9 mouse cellular contexts compared by ENCODE assay signal in the genomic region with DNA sequence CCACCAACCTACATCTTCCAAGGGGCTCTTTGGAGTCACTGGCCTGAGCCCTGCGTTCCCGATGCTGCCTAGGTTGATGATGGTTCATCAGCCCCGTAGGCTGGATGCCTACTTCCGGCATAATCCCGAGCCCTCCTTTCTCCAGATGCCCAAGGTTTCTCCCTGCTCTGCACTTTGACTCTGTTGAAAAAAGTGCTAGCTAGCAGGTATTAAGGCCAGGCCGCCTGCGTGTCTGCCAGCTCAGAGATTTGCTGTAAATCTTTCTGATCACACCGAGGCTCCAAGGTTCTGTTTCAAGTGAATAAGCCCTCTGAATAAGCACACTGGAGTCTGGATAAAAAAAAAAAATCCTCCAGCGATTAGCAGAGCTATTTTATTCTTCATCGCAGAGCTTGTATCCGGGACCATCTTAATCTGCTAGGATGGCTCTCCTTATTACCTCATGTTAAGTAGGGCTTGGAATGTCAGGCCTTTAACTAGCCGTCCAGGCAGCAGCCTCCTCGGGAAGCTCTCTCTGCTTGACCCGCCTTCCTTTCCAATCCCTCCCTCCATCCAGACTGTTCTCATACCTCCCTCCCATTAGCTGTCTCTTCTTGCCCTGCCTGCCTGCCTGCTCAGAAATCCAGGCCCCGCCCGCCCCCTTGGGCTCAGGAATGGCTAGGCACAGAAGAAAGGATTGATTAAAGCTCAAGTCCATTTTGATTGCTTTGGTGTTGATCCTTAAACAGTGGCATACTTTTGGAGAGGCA. TPM values are rescaled to one million over a fixed set of nuclear protein-coding genes. Genes with fewer than 3 reads are reported as not detected.
DNase-seq lines count a peak whose midpoint lies in the region; ATAC-seq and TF ChIP-seq lines count a peak whose summit lies in the region.
"Had no signal": no experiment of that assay in that cellular context is flagged by ENCODE, and none has a peak within 500 bp of the region (broad histone marks: within the 10 kb centered on the region; RNA-seq: fewer than 3 reads in every experiment).

No protein-coding gene starts in this region.

- no peak for TF ChIP-seq POLR2A in brain, embryonic 14.5 days (IDR thresholded peaks at IDR 0.05; ENCODE audit: borderline replicate concordance, extremely low read depth, insufficient read depth, insufficient read length, poor library complexity, severe bottlenecking)

- no peaks in the 10 kb centered on the region for H3K27me3 ChIP-seq in hindbrain, embryonic 16.5 days (replicated peaks; ENCODE audit: control insufficient read depth, insufficient read depth, low read length)
- peaks cover 6% of the 10 kb centered on the region; the same call in 1 of the 2 replicates for H3K27me3 ChIP-seq in midbrain, embryonic 13.5 days

- peak overlapping the region; percentile 78 for H3K27ac ChIP-seq in hindbrain, embryonic 16.5 days (ENCODE audit: low read depth, low read length)
- H3K27ac ChIP-seq in midbrain, embryonic 13.5 days, result peak overlapping the region; percentile 88

- no peak overlapping the region for H3K4me3 ChIP-seq in hindbrain, embryonic 16.5 days (ENCODE audit: low read length)
- H3K4me3 ChIP-seq in midbrain, embryonic 13.5 days (replicated peaks), result no peak overlapping the region
- H3K4me3 ChIP-seq: embryonic facial prominence, embryonic 13.5 days had no signal

- no peak for TF ChIP-seq CTCF in brain, embryonic 14.5 days (IDR thresholded peaks at IDR 0.05; ENCODE audit: borderline replicate concordance, extremely low read depth, insufficient read depth, insufficient read length)

- no peak for ATAC-seq in hindbrain, embryonic 16.5 days
- peak; percentile 18; the same call in 1 of the 2 replicates for ATAC-seq in midbrain, embryonic 13.5 days

- peak overlapping the region; percentile 32 for H3K9ac ChIP-seq in hindbrain, embryonic 16.5 days (ENCODE audit: low read depth, low read length)
- H3K9ac ChIP-seq in midbrain, embryonic 13.5 days (replicated peaks), result peak overlapping the region; percentile 37; the same call in 1 of the 2 replicates
- H3K9ac ChIP-seq: embryonic facial prominence, embryonic 13.5 days had no signal

- peaks cover 20% of the 10 kb centered on the region for H3K36me3 ChIP-seq in hindbrain, embryonic 16.5 days (ENCODE audit: control insufficient read depth, insufficient read depth, low read length)
- H3K36me3 ChIP-seq in midbrain, embryonic 13.5 days, result peaks cover 64% of the 10 kb centered on the region

- H3K4me2 ChIP-seq in hindbrain, embryonic 16.5 days (ENCODE audit: low read length), result no peak overlapping the region
- peak overlapping the region; percentile 42; the same call in 1 of the 2 replicates for H3K4me2 ChIP-seq in midbrain, embryonic 13.5 days (replicated peaks)

- peak; percentile 88 for DNase-seq in ZHBTc4 (ENCODE audit: low read depth, low spot score)
- peak; percentile 91 for DNase-seq in brain, embryonic 14.5 days (ENCODE audit: low read depth)
- no peak for DNase-seq in right cerebral cortex, postnatal 36 days (ENCODE audit: low spot score in 2 of 2)
- no peak for DNase-seq in right cerebral cortex, adult 18-20 months
- DNase-seq in right cerebral cortex, adult 2 months (ENCODE audit: low spot score in 2 of 2), result no peak
- DNase-seq: lung, adult 2 months had no signal

- WGBS in hindbrain, embryonic 16.5 days, result 51% methylated on average over 16 of the region's 16 CpGs
- 19% methylated on average over 16 of the region's 16 CpGs for WGBS in midbrain, embryonic 13.5 days

- H3K4me1 ChIP-seq in hindbrain, embryonic 16.5 days (ENCODE audit: control insufficient read depth, insufficient read depth, low read depth, low read length), result peaks cover 53% of the 10 kb centered on the region
- H3K4me1 ChIP-seq in midbrain, embryonic 13.5 days (replicated peaks), result peaks cover 76% of the 10 kb centered on the region

- H3K9me3 ChIP-seq in hindbrain, embryonic 16.5 days (ENCODE audit: control insufficient read depth, low read length), result no peaks in the 10 kb centered on the region
- no peaks in the 10 kb centered on the region for H3K9me3 ChIP-seq in midbrain, embryonic 13.5 days
- H3K9me3 ChIP-seq: embryonic facial prominence, embryonic 13.5 days had no signal

RNA-seq across cellular contexts. Expression of gene Tle3, which starts 31.9 kb away (rescaled TPM):
- polyA plus RNA-seq in brain, embryonic 14.5 days (2012; rRNA removed), result 108 and 121 TPM in 2 replicates
- 19.5 and 23.0 TPM in 2 replicates for polyA plus RNA-seq in hindbrain, embryonic 16.5 days (2015; fragmentation: Nextera tagmentation; extraction: Ambion mirVana)
- 40.7 and 50.8 TPM in 2 replicates for polyA plus RNA-seq in midbrain, embryonic 13.5 days (2015; fragmentation: Nextera tagmentation; extraction: Ambion mirVana)

Comparison
In these comparisons a context has a peak if more than half of its experiments do, and no peak if none do; other contexts are left out.
1. DNase-seq: peak in ZHBTc4 (single experiment) and brain, embryonic 14.5 days (single experiment); none in right cerebral cortex, postnatal 36 days (0 of 2), right cerebral cortex, adult 18-20 months (single experiment) and right cerebral cortex, adult 2 months (0 of 2).